Mouse (Mus musculus): ENCODE measurements around the gene Pradc1.

DNA sequence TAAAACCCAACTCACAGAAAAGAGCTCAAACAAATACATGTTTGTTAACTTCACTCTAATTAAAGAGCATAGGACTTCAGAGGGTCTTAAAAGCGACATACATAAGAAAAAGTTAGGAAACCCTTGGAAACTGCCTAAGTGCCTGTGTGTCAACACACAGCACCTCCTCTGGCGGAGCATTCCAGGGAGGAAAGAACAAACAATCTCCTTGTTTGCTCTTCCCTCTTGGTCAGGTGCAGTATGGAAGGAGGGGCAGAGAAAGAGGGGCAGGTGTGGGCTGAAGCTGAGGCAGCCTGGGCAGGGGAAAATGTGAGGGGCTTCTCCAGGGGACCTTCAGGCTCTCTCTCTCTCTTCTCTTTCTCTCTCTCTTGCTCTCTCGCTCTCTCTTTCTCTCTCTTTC is 35.9 kb downstream of the Pradc1 start:
- TF ChIP-seq CTCF (IDR thresholded peaks at IDR 0.05; ENCODE audit: low read depth, low read length) (no peak), POLR2A (IDR thresholded peaks at IDR 0.05; ENCODE audit: extremely low read depth, insufficient read depth, low read length) (no peak)
